Comparison of ENCODE assay signal across 20 mouse cellular contexts in genomic region chr17:25757691-25758090, GRCm38 (mm10). TPM values are rescaled to one million over a fixed set of nuclear protein-coding genes. Genes with fewer than 3 reads are reported as not detected.
"Had no signal": no experiment of that assay in that cellular context is flagged by ENCODE, and none has a peak within 500 bp of the region (broad histone marks: within the 10 kb centered on the region; RNA-seq: fewer than 3 reads in every experiment).

No protein-coding gene starts in this region.

- H3K4me2 ChIP-seq: kidney, embryonic 15.5 days; limb, embryonic 13.5 days; liver, embryonic 12.5 days; liver, embryonic 15.5 days; midbrain, embryonic 11.5 days; neural tube, embryonic 13.5 days had no signal

- ATAC-seq: liver, embryonic 12.5 days had no signal

- DNase-seq: kidney, adult 11 months; kidney, adult 8-10 months; kidney, postnatal 14 days; liver; midbrain, embryonic 14.5 days; retina, postnatal 1 day; right cerebral cortex, postnatal 25 days; thymus, adult 18-20 months; thymus, postnatal 36 days had no signal

- H3K27ac ChIP-seq: kidney, embryonic 15.5 days; limb, embryonic 10.5 days; limb, embryonic 13.5 days; liver, embryonic 12.5 days; liver, embryonic 15.5 days; neural tube, embryonic 13.5 days had no signal

- H3K4me1 ChIP-seq: limb, embryonic 13.5 days; liver, embryonic 12.5 days; liver, embryonic 15.5 days; neural tube, embryonic 13.5 days had no signal

- H3K9me3 ChIP-seq: kidney, embryonic 15.5 days; limb, embryonic 10.5 days; limb, embryonic 13.5 days; liver, embryonic 12.5 days; liver, embryonic 15.5 days; neural tube, embryonic 13.5 days had no signal

- H3K9ac ChIP-seq: kidney, embryonic 15.5 days; limb, embryonic 13.5 days; liver, embryonic 12.5 days; liver, embryonic 15.5 days; neural tube, embryonic 13.5 days had no signal

- H3K4me3 ChIP-seq: kidney, embryonic 15.5 days; limb, embryonic 10.5 days; limb, embryonic 13.5 days; liver, embryonic 12.5 days; liver, embryonic 15.5 days; neural tube, embryonic 13.5 days had no signal

- H3K27me3 ChIP-seq: kidney, embryonic 15.5 days; limb, embryonic 13.5 days had no signal

- H3K36me3 ChIP-seq: kidney, embryonic 15.5 days; limb, embryonic 10.5 days; limb, embryonic 13.5 days; liver, embryonic 12.5 days; liver, embryonic 15.5 days; neural tube, embryonic 13.5 days had no signal

RNA-seq across cellular contexts. Expression of gene Msln, which starts 3.5 kb away (rescaled TPM):
- total RNA-seq: megakaryocyte progenitor cell, adult 5-6 weeks; megakaryocyte-erythroid progenitor cell, adult 5-6 weeks had no signal
- polyA plus RNA-seq: limb, embryonic 10.5 days; limb, embryonic 13.5 days; midbrain, embryonic 11.5 days; midbrain, embryonic 14.5 days had no signal

RNA-seq across cellular contexts. Expression of gene Mslnl, which starts 21.8 kb away (rescaled TPM):
- total RNA-seq: megakaryocyte progenitor cell, adult 5-6 weeks; megakaryocyte-erythroid progenitor cell, adult 5-6 weeks; neutrophil, adult 5-6 weeks had no signal
- polyA plus RNA-seq: limb, embryonic 10.5 days; limb, embryonic 13.5 days; liver, embryonic 12.5 days; liver, embryonic 15.5 days; midbrain, embryonic 11.5 days; midbrain, embryonic 14.5 days; neural tube, embryonic 13.5 days had no signal

RNA-seq across cellular contexts. Expression of gene Ccdc78, which starts 28.7 kb away (rescaled TPM):
- total RNA-seq: megakaryocyte-erythroid progenitor cell, adult 5-6 weeks; neutrophil, adult 5-6 weeks had no signal
- polyA plus RNA-seq: spleen, adult 2 months had no signal
